Comparison of ENCODE assay signal across 17 mouse cellular contexts in the genomic region with DNA sequence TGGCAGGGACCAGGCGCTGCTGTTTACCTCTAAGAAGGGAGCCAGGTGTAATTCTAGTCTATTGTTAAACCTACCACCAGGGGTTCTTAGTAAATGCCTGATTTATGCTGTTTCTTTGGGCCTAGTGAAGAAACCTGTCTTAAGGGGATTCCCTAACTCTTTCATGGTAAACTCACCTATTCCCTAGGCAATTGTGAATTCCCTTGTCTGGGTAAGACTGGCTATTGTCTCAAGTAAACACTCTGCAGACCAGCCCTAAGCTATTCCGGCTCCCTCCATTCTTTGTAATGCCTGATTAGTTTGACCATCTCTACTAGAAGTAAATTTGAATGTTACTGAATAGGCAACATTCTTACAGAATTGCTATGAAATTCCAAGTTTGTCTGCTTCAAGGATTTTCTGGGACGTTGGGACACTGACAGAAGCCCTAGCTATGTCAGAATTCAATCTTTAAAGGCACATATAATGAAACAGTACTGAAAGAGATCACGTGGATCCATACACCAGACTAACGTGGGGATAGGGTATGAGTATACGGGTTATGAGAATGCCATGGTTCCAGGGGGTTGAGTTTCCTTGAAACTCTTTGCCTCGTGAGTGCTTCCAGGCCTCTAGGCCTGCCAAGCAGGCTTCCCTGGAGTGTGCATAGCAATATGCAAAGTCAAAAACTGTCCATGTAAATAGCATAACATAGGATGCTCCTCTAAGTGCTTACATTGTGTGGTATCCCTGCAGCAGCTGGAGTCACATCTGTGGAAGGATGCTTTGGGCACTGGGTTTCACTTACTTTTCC.
"Had no signal": no experiment of that assay in that cellular context is flagged by ENCODE, and none has a peak within 500 bp of the region (broad histone marks: within the 10 kb centered on the region; RNA-seq: fewer than 3 reads in every experiment).

No protein-coding gene starts in this region.

- H3K9ac ChIP-seq: lung, embryonic 15.5 days; midbrain, embryonic 13.5 days; midbrain, embryonic 15.5 days; neural tube, embryonic 12.5 days; stomach, embryonic 15.5 days had no signal

- H3K4me1 ChIP-seq: lung, embryonic 15.5 days; megakaryocyte, embryonic 14.5 days; midbrain, embryonic 13.5 days; midbrain, embryonic 15.5 days; neural tube, embryonic 12.5 days; stomach, embryonic 15.5 days had no signal

- H3K27ac ChIP-seq: lung, embryonic 15.5 days; macrophage; midbrain, embryonic 13.5 days; midbrain, embryonic 15.5 days; neural tube, embryonic 12.5 days; stomach, embryonic 15.5 days; stomach, postnatal 0 days had no signal

- DNase-seq: lung, adult 2 months; lung, postnatal 14 days; lung, postnatal 36 days; right cerebral cortex, postnatal 14 days; thymus, adult 2 months; thymus, postnatal 25 days; thymus, postnatal 4 days had no signal

- H3K27me3 ChIP-seq: lung, embryonic 15.5 days; megakaryocyte, embryonic 14.5 days; midbrain, embryonic 13.5 days; midbrain, embryonic 15.5 days; neural tube, embryonic 12.5 days; stomach, embryonic 15.5 days had no signal

- H3K36me3 ChIP-seq: lung, embryonic 15.5 days; midbrain, embryonic 13.5 days; midbrain, embryonic 15.5 days; neural tube, embryonic 12.5 days; stomach, embryonic 15.5 days had no signal

- H3K9me3 ChIP-seq: lung, embryonic 15.5 days; megakaryocyte, embryonic 14.5 days; midbrain, embryonic 13.5 days; midbrain, embryonic 15.5 days; neural tube, embryonic 12.5 days; stomach, embryonic 15.5 days had no signal

- H3K4me2 ChIP-seq: lung, embryonic 15.5 days; midbrain, embryonic 11.5 days; midbrain, embryonic 13.5 days; midbrain, embryonic 15.5 days; neural tube, embryonic 12.5 days; stomach, embryonic 15.5 days had no signal

- H3K4me3 ChIP-seq: lung, embryonic 15.5 days; megakaryocyte, embryonic 14.5 days; midbrain, embryonic 13.5 days; midbrain, embryonic 15.5 days; neural tube, embryonic 12.5 days; stomach, embryonic 15.5 days had no signal

- ATAC-seq: lung, postnatal 0 days; midbrain, embryonic 13.5 days; midbrain, embryonic 15.5 days had no signal
